Mouse (Mus musculus) G1E-ER4 (cell line): ENCODE measurements around the gene A530016L24Rik. TPM values are rescaled to one million over a fixed set of nuclear protein-coding genes. Genes with fewer than 3 reads are reported as not detected.

Experiments
- GATA1 ChIP-seq: IDR thresholded peaks from one replicate; pipeline ENCODE4 v1.8.0; 2012; ENCODE audit warnings: low read length, inconsistent platforms
- polyA plus RNA-seq: library from polyadenylated mRNA; stranded (reverse); fragments of >175 nt; gene quantifications from 2 replicates; pipeline ENCODE4 v1.2.3, GENCODE M21; 2012

A530016L24Rik gene
- not detected in 2 replicates for polyA plus RNA-seq

DNA sequence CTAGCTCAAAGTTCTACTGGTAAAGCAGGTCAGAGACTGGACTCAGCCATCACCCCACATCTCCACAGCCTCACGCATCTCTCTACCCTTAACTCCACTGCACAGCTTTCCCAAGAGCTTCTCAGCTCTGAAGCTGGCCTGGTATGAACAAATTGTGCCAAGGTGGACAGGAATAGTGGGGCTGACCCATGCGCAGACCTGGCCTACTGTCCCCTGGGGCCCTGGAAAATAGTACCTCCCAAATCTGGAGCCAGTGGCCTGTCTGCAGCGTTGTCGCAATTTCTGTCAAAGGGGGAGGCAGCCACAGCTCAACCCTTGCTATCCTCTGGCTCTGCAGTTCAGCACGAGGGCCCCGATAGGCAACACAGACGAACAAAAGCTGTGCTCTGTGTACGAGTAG is at the start of gene A530016L24Rik:
Gene A530016L24Rik (plus strand): TSS at position 315 of the 400 bp plus-strand sequence.
- TF ChIP-seq GATA1: no peak

DNA sequence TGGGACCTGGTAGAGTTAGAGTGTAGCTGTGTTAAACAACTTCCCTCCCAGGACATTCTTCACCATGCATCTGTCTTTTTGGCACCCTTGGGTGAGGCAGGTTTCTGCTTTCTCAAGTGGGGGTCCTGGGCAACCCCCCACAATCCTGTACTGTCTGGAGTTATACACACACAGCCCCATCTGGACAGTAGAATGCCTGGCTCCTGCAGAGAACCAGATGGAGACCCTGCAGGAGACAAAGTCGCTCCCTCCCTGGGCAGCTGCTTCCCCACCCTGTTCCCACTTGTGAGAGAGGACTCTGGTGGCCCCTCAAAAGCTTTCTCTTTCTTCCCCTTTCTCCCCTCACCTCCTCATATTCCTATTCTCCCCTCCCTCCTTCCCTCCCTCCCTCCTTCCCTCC is 49.3 kb upstream of the A530016L24Rik start:
- no peak for TF ChIP-seq GATA1

DNA sequence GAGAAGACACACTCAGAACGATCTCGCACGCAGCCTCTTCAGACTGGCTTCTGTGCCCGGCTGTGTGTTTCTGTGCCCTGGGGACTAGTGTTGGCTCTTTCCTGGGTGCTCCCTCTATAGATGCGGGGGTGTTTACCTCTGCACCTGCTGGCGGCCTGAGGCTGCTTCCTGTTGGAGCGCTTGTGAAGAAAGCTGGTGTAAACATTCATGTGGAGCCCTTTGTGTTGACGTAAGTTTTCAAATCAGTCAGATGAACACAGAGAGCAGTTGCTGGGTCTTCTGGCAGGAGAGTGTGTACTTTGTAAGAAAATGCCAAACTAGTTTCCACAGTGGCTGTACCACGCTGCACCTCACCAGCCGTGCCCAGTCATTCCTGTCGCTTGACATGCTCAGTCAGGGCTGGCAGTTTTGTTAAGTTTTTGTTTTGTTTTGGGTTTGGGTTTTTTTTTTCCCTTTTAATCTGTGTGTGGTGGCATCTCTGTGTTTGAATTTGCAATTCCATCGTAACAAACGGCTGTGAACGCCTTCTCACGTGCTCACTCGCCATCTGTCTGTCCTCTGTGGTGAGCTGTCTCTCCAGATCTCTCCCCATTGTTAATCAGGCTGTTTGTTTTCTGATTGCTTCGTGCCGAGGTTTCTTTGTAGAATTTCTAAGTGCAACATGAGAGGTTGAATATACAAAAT is 40.0 kb upstream of the A530016L24Rik start:
- TF ChIP-seq GATA1: no peak

DNA sequence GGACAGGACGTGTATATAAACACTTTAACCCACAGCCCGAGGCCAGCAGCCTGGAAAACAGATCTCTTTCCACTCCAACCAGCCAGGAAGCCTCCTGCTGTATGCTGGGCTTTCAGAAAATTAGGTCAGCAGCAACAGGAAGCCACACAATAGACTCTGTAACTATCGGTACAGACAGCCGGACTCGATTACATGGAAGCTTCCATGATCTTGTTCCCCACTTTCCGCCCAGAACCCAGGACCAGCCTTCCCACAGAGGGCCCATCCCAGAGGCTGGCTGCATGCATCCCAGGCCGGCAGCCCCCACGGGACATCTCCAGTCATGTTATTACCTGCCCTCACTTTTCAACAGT is 39.4 kb upstream of the A530016L24Rik start:
- TF ChIP-seq GATA1: no peak

DNA sequence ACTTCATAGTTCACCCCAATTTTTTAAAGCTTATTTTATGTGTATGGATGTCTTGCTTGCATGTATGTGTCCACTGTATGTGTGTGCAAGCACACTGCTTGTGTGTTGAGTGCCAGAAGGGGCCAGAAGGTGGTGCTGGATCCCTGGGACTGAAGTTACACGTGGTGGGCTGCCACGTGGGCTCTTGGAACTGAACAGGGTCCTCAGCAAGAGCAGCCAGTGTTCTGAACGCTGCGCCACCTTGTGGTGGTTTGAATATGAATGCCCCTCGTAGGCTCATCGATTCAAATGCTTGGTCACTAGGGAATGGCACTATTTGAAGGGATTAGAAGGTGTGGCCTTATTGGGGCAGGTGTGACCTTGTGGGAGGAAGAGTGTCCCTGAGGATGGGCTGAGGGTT is 38.4 kb upstream of the A530016L24Rik start:
- TF ChIP-seq GATA1: no peak

DNA sequence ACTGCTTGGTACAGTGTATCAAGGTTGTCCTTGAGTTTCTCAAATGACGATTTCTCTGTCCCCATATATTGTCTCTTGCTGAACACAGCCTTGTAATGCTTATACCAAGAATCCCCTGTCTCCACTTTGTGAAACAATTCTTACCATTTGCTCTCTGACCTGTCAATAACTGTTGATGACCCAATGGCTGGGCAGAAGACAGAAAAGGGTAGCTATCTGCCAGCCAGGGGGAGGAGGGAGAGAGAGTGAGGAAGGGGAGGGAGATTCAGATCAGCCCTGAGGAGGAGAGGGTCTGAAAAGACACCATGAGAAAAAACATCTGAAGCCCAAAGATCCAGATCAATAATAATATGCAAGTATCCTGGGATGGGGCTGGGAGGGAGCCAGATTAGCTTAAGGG is 37.9 kb upstream of the A530016L24Rik start:
- TF ChIP-seq GATA1: no peak

DNA sequence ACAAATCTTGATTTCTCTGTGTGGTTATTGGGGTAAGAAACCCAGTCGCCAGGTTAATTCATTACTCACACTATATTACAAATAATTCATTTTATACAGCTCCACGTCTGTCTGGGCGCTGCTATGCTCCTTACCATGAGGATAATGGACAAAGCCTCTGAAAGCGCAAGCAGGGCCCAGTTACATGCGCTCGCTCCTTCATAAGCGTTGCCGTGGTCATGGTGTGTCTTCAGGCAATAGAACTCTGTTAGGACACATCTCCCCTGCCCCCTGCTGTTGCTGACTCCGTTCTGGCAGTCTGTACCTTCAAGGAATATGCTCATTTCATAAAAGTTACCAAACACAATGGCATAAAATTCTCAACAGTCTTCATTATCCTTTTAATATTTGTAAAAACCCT is 37.4 kb upstream of the A530016L24Rik start:
- no peak for TF ChIP-seq GATA1

DNA sequence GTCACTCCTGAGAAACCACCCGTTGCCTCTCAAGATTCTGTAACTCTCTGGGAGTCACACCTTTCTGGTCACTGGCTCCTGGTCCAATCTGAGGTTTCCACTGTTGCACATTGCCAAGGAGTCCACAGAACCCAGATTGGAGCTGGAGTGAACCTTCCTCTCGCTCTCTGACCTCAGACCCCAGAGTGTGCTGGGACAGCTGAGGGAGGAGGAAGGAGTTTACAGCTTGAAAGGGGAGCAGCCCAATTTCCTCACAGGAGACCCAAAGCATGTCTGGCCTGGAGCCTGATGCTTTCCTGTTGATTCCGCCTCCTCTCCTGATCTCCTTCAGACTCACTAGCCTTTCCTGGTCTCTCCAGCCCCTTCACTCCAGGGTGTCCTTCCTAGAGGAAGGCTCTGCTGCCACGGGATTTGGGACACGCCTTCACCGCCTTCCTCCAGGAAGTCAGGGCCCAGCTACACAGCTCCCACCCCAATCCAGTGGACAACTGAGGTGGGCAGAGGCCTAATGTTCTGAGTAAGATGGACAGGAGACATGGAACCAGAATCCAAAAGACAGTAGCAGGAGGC is 33.0 kb upstream of the A530016L24Rik start:
- no peak for TF ChIP-seq GATA1

DNA sequence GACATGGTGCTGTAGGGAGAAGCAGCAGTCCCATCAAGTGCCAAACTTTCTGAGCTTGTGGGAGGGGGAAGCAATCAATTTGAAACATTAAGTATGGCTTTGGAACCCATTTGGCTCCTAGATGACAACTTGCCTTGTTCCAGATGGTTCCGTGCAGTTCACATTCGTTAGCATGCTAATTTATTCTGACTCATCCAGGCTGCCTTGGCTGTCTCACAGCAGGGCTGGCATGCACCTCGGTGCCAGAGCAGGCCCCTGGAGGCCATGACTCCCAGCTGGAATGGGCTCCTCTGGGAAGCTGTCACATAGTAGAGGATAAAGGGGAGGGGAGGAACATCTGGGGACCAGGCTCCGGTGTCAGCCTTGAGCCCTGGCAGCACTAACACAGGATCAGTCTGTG is 31.4 kb upstream of the A530016L24Rik start:
- no peak for TF ChIP-seq GATA1

DNA sequence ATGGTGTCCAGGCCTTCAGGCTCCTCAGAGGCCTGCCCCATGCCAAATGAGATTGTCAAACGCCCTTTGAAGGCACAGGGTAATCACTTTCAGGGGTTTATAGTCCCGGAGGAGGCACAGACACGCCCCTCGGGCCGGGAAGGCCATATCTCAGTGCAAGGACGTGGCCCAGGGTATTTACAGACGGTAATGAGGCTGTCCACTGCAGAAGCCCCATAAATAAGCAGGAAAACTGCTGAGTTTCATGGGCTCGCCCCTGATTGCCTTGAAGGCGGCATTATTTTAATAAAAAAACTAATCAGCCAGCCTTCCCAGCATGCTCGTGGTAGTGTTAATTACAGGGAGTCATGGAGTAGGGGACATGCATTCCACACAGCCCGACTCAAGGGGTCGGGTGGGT is 26.8 kb upstream of the A530016L24Rik start:
- no peak for TF ChIP-seq GATA1

DNA sequence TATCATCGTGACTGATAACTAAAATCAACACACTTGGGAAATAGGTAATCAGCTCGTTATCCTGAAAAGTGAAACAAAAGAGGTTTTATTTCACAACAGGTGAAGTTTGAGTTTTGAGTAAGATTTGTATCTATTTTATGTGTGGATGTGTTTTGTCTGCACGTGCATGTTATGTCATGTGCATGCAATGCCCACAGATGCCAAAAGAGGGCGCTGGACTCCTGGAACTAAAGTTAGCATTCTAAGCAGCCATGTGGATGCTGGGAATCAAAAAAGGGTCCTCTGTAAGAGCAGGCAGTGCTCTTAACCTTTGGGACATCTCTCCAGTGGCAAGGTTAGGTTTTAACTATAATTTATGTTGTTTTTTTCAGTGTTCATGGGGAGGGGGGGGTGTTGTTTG is 26.0 kb upstream of the A530016L24Rik start:
- TF ChIP-seq GATA1: no peak

DNA sequence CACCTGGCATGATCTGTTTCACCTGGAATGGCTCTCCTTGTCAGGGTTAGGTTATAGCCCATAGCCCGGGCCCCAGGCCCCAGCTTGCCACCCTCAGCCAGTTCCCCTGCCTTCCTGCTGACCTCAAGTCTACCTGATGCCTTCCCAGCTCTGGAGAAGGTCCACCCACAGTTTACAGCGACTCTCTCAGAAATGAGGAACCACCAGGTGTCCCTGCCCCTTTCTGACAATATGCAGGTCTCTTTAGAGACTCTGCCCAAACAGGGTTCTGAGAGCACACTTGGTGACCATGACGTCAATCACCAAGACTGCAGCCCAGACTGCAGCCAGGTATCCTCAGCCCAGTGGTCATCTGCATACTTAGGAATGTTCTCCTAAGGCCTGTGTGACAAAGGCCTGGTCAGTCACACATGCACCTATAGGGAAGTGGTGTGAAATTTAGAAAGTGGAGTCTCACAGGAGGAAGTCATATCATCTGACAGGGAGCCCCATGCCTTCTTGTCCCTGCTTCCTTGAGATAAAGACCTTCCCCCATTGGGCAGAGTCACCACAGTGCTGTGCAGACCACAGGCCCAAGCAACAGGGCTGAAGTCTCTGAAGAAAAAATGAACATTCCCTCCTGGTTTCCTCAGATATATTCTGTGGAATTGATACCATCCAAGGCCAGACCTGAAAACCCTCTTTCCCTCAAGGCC is 25.4 kb upstream of the A530016L24Rik start:
- TF ChIP-seq GATA1: no peak

DNA sequence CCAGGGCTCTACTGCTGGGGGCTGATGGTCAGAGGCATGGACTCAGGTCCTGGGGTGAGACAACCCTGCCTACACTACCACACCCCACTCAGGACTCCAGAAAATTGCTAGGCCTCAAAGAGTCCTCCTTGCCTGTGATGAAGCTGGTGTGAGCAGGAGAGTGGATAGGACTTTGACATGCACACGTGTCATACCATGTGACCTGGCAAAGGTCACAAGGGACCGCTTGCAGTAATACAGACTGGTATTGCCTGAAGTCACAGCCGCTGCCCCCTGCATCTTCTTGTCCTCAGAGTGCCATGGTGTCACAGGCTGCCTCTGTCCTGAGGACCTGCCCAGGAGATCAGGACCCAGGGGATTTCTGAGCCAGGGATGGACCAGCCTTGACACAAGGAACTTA is 24.7 kb upstream of the A530016L24Rik start:
- no peak for TF ChIP-seq GATA1

DNA sequence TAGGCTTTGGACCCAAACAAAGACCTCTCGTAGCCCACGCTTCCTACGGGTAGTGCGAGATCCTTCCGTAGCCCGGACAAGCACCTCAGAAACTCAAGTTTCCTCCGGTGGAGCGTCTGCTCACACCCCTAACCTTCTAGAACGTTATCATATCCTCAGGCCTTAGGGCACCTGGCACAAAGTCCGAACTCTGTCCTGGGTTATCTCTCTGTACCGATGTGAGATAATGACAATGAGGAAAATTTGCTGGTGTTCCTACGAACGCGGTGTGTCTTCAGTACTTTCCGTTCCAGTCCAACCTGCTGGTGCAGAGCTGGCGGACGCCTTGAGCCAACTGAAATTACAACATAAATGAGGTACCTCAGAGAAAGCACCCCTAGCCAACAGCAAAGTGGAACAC is 23.3 kb upstream of the A530016L24Rik start:
- no peak for TF ChIP-seq GATA1

DNA sequence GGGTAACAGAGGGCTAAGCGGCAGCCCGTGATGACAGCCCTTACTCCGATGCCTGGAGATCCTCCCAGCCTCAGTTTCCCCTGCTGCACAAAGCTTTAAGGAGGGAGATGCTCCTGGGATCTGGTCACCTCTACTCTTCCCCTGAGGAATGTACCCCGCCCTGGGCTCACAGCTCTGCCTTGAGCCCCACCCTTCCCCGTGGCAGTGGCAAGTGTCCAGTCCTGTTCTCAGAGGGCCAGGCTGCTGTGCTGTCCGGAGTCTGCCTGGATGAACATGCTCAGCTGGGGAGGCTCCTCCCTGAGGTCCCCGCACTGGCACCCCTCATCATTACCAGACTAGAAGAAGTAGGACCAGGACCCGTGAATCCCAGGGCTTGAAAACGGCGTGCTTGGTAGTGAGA is 21.9 kb upstream of the A530016L24Rik start:
- no peak for TF ChIP-seq GATA1

DNA sequence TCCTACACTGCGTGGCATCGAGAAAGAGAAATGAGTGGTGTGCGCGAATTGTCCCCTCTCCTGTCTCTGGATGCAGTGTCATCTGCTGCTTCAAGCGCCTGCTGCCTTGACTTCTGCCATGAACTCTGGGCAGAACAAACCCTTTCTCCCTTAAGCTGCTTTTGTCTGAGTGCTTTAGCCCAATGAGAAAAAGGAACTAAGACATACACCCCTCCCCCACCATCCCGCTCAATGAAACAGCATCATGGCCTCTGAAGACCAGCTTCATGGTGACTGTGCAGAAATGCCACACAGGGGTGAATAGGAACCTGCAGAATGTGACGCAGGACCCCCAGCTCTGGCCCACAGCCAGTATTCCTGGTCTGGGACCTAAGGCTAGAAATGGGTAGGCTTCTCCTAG is 19.9 kb upstream of the A530016L24Rik start:
- no peak for TF ChIP-seq GATA1

DNA sequence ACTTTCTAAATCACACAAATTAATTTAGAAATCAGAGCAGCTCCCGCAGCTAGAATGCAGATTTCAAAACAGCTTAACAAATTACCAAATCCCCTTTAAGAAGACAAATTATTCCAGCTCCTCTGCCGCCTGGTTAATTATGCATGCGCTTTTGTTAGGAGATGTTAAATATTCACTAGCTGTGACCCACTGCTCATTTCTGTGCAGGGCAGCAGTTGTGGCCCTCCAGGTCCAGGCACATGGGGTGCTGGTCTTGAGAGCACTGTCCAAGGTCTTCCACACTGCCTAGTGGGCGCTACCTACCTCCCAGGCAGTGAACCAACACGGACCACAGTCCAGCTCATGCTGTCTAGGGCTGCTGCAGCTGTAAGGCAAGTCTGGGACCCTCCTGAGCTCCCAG is 19.0 kb upstream of the A530016L24Rik start:
- TF ChIP-seq GATA1: no peak
